Mouse (Mus musculus) kidney, adult 11 months (tissue): ENCODE measurements around the gene Sult5a1.
"Not testable (repeated sequence)": the region's sequence is repeated elsewhere in the genome, so short reads cannot be mapped to it uniquely, and the experiment has no call there.

Source experiments
- DNase-seq: peaks from one replicate; pipeline ENCODE4 v3.0.0; 2022

The Sult5a1 gene

DNA sequence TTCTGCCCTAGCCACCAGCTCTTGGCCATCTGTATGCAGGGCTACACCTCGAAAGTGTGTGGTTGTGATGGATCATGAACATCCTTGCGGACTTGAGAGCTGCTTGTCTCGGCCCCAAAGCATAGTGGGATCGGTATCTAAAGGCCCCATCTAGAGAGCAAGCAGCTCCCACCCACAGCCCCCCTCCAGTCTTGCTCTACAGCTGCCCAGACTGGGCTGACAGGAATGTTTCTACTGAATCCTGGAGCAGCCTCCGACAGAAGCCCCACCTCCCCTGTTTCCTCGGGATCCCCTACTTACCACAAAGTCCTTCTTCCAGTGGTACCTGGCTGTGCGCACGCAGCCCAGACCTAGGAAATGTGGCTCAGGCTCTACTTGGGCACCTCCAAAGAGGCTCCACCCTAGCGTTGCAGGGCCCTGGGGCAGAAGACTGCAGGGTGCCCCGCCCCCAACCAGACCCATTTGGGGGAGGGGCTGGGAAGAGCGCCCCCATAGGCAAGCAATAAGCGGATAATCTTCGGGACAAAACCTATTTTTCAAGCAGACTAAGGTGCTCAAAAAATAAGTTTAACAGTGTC lies at the start of gene Sult5a1:
Gene Sult5a1, minus strand, starts transcription at position 428 of the 578 bp plus-strand sequence.
- no peak for DNase-seq

DNA sequence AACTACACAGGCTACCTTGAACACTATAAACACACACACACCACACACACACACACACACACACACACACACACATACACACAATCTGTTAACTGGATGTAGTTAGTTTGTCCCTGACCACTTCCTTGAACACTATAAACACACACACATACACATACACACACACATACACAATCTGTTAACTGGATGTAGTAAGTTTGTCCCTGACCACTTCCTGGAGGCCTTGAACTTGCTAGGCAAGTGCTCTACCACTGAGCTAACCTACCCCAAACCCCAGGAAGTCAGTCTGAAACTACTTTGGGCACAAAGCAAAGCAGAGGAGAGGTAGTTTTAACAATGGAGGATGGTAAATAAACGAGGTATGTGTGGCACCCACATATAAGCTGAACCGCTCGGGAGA lies 45.5 kb upstream of the Sult5a1 start:
- DNase-seq, result no peak

DNA sequence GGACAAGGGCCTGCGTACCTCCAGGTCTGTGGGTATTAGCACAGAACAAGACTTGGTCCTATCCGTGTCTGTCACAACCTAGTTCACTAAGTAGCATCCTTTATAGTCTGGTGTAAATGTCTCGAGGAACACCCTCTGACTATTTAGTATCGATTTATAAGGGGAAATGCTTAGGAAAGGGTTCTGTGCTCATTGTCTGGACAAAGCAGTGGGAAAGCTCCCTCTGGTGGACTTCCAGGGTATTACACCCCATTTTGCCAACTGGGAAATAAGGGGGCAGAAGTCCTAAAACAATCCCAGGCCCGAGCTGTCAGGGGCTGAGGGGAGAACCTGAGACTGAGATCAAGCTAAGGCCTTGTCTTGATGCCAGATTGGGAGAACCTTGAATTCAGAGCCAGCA lies 44.2 kb upstream of the Sult5a1 start:
- peak; percentile 39 for DNase-seq

DNA sequence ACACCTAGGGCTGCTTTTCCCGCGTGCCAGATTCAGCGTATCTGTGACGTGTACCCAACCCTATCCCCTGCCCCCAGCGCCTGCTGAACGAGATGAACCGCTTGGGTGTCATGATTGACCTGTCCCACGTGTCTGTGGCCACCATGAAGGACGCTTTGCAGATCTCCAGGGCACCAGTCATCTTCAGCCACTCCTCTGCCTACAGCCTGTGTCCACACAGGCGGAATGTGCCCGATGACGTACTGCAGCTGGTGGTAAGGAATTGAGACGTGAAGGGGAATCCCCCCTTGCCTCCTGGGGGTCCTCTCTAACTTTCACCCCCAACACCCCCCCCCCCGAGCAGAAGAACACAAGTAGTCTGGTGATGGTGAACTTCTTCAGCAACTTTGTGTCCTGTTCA lies 41.7 kb upstream of the Sult5a1 start:
- no peak for DNase-seq

DNA sequence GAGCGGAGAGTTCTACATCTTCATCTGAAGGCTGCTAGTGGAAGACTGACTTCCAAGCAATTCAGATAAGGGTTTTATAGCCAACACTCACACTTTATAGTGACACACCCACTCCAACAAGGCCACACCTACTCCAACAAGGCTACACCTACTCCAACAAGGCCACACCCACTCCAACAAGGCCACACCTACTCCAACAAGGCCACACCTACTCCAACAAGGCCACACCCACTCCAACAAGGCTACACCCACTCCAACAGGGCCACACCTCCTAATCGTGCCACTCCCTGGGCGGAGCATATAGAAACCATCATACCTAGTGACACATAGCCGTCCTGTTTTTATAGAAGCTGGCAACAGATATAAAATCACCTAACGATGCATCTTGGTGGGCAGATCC lies 38.9 kb upstream of the Sult5a1 start:
- DNase-seq, result not testable (repeated sequence)

DNA sequence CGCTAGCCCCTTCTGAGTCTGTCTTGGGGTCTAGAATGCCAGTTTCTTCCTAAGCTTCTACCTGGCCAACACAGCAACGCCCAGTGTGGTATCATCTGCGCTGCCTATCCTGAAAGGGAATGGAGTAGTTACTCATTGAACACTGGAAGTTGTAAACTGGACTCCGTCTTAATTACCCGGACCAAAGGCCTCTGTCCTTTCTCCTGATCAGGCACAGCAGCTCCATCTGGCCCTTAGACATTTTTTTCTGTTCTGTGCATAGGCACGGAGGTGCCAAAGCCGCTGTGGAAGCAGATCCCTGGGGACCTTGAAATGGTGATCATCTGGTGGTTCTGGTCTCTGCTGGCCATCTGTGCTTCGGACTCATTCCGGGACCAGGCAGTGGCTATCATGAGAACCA lies 35.7 kb upstream of the Sult5a1 start:
- peak; percentile 61 for DNase-seq

DNA sequence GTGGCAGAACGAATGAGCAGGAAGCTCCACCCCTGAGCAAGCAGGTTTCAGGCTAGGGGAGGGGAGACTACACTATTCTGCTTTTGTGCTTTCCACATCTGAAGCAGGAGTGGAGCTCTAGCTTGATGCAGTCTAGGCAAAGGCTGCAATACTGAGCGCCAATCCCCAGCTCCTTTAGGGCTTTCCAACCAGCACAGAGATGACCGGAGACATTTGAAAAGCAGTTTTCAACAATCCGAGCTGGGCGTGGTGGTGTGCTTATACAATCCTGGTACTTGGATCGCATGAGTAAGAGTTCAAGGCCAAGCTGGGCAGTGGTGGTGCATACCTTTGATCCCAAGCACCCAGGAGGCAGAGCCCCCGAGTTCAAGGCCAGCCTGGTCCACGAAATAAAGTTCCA lies 33.8 kb upstream of the Sult5a1 start:
- DNase-seq, result no peak

DNA sequence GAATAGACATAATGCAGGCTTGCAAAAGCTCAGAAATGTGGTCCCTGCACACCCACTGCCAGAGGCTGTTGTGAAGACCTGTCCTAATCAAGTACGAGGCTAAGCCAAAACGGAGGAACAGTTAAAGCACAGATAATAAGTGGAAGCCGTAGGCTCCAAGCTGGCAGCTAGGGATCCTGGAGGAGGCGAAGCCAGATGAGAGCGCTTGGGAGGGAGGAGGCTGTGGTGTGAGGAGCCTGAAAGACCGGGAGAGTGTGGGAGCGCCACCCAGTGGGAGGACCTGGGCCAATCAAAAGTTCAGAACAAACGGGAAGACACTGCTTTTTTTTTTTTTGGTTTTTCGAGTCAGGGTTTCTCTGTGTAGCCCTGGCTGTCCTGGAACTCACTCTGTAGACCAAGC lies 32.6 kb upstream of the Sult5a1 start:
- peak; percentile 73 for DNase-seq

DNA sequence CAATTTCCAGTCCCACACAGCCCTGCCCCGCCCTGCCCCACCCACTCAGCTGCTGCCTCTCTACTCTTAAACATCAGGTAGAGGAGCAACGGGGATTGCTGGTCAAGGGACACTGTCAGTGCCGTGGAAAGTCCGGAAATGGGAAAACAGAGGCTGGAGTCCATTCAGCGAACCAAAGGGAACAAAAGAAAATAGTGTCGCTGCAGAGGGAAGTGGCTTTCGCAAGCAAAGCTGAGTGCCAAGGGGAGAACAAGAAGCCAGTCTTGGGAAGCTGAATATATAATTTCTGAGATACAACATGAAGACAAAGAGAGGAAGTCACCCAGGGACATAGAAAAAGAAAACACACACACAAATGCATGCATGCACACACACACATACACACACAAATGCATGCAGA lies 30.7 kb upstream of the Sult5a1 start:
- DNase-seq, result no peak

DNA sequence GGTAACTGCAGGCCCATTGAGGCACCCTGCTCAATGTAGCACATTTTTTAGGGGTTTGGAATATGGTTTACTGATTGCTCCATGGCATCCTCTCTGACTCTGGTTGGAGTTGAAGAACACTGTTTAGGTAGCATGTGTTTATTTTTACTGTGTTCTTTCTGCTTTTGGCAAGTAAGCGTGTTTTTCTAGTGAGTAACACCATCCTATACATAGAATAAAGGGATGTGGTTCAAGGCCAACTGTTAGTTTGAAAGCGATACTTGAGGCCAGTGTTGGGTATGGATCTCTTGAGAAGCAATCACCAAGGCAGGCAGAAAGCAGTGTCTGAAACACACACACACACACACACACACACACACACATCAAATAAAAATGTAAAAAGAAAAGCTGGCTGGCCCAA lies 29.9 kb upstream of the Sult5a1 start:
- no peak for DNase-seq

DNA sequence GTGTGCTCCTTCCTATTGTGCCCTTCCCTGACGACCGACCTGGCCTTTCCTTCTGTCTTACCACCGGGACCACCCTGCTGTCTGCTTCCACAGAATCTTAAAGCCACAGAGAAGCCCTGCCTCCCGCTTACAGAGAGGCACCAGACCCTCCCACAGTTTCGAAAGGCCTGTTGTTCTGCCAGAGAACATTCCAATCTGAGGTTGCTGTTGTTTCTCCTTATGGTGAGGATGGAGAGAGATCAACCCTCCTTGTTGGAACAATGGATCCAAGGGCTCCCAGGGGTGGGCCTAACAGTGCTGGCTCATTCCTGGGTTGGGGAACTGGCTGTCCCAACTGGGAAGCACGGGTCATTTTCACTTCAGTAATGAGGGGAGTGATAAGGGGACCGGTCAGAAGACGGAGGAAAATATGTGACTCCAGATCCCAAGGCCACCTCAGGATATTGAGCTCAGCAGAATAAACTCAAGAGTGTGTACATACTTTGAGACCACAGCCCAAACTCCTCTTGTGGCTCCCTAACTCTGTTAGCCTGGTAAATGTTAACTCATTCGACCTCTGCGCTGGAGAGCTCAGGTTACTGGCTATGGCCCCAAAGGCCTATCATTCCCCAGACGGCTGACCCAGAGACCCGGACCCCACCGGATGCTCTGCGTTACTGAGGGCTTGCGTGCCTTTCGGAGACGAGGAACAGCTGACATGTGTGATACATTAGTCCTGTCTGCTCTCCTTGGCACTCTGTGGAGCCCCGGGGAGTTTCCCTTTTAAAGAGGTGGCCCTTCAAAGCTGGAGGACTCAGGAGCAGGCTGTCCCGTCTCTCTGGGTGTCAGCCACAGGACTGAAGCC lies 27.7 kb upstream of the Sult5a1 start, which contains the start of gene Dpep1:
Gene Dpep1, plus strand, starts transcription at position 677 of the 844 bp plus-strand sequence.
- peak; percentile 76 for DNase-seq

DNA sequence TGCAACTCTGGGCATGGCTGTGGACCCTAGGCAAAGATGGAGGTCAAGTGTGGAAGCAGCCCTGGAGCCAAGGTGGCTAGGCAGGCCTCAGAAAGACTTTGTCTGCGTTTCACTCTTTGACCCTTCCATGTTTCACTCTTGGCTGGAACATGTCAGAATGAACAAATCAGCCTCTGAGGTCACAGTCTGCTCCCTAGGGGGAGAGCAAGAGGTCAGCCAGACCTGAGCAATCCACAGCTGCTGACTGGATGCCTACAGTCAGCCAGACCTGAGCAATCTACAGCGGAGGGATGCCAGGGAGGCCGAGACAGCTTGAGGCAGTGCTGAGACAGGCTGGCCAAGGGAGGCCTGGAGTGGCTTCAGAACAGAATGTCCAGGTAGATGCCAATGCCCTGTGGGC lies 23.3 kb upstream of the Sult5a1 start:
- DNase-seq, result peak; percentile 84

DNA sequence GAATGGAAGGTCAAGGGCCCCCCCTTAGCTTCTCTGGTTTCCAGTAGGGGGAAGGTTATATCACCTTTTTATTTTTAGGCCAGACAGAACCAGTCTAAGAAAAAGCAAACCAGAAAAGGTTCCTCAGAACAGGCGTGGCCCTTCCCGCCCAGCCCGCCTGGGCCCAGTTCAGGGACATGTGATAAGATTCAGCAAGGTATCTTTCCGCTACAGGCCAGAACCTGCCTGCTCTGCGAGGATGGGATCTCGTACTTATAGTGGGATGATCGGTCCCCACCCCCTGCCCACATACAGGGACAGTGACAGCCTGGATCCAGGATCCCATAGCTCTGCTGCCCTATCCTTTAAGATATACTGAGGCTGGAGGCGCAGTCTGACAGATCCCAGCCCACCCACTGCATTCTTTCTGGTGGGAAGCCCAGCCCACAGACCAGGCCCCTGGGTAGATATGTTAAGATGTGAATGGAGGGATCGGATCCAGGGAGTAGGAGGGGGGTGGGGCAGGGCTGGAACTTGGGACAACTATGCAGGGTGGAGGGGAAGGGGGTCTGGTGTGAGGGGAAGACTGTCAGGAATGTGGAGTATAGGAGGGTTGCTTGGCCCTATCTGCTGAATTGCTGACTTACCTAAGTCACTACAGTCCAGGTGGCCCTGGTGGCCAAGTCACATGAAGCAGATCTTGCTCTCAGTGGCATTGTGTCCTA lies 1.9 kb downstream of the Sult5a1 start:
- DNase-seq, result no peak

DNA sequence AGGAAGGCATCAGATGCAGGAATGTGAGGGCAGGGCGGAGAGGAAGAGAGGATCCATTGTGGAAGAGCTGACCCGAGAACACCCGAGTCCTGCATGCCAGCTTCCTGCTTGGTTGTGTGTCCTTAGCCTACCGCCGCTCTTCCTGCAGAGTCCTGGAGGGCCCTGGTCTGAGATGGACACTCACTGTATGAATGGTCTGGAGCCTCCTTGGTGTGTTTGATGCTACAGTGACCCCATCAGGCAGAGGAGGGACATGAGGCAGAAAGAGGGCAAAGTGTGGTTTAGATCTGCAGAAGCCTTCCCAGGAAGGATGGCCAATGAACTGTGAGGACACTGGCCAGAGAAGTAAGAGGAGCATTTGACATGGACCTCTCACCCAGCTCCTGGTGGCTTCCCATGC lies 2.9 kb downstream of the Sult5a1 start:
- no peak for DNase-seq

DNA sequence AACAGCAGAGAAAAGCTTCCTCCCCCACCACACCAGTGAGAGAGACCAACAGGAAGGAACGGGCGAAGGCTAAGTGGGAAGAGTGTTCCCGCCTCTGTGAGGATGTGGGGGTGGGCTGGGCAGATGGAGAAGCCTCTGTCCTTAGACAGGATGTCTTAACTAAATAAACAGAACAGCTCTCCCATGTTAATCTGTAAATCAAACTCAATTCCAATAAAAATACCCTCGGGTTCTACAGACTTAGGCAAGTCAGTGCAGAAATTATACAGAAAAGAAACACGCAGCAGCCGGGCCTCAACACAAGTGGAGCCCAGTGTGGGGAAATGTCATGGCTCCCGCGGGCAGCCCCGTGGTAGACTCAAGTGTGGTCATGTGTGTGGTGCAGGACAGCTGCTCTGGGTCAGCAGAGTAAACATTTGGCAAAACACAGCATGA lies 7.4 kb downstream of the Sult5a1 start:
- DNase-seq, result no peak

DNA sequence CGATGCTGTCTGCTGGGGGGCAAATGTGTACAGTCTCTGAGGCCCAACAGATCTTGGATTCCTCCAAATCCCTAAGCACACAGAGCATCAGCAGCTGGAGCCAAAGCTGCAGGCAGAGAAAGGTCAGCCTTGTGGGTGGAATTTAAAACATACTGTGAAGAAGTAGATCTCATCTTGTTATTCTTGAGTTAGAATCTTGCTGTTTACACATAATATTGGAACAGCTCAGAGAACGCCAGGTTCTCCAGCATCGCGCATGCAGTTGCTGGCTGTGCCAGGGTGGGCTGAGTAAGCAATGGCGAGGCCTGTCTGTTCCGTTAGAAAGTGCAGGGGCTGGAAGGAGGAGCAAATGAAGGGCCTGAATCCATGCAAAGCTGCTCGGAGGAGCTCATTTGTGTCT lies 11.7 kb downstream of the Sult5a1 start:
- no peak for DNase-seq

DNA sequence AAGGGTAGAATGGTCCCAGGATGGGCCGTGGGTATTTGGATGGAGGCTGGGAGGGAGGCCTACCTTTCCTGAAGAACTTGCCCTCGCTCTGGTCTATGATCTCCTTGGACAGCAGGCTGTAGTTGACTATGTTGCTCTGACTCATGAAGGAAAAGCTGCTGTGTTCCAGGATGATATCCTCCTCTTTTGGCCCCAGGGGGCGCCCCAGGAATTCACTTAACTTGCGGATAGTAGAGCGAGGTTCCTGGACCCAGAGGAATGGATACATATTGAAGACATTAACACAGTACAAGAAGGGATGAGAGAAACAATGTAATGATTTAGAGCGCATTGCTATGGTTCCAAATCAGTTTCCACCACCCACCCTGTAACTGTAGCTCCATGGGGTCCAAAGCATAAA lies 12.8 kb downstream of the Sult5a1 start:
- DNase-seq, result peak; percentile 40

DNA sequence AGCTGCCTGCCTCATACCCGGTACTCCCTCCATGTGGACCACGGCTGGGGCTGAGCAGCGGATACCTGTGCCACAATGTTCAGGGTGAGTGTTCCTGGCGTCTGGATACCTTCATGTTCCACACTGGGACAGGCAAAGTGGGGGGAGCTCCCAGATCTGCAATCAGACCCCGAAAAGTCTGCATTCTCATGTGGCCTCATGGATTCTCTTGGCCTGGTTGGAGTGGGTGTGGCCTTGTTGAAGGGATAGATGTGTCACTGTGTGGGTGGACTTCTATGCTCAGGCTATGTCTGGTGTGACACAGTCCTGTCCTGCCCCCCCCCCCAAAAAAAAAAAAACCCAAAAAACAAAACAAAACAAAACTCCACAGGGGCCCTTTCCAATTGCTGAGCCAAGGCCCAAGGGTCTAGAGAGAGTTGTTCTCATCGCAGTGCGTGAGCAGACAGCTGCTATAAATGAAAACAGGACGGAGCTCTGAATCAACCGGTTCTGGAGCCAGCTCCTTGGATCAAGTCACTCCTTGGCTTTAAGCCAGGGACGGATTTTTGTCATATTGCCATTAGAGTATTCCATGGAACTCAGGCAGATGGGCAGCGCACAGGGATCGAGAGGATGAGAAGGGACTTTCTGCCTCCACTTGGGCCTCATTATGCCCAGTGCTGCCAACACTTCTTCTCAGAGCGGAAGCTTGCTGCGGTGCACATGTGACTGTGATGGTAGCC lies 16.2 kb downstream of the Sult5a1 start:
- peak; percentile 58 for DNase-seq

DNA sequence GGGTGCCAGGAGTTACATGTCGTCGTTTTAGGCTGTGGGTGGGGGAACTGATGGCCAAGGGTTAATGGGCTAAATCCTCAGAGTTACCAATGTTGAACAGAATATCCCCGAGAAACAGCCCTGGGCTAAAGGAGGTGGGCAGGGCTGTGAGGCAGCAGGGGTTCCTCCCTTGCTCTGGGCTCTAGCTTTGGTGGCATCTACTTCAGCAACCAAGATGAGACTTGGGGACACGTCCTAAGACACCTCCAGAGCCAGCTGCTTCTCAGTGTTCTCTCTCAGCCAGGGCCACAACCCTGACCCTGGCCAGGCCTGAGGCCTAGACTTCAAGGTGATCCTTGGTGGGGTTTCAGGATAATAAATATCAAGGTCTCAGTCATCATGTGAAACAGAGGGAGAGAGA lies 19.4 kb downstream of the Sult5a1 start:
- DNase-seq, result no peak

DNA sequence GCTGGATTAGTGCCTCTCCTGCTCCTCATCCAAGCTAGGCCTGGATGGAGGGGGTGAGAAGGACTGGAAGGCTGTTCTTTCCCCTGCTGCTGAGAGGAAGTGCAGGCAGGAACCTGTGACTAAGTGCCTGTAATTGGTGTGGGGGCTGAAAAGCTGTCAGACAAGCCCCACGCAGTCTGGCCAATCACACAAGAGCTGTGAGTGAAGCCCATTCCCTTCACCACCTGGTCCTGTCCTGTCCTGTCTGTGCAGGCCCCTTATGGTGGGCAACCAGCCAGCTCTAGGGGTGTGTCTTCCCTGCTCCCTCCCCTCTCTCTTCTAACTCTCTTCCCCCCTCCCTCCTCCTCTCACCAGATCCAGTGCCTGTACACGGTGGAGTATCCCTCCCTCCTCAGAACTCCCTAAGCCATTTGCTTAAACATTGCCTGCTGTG lies 20.5 kb downstream of the Sult5a1 start:
- DNase-seq, result peak; percentile 24

DNA sequence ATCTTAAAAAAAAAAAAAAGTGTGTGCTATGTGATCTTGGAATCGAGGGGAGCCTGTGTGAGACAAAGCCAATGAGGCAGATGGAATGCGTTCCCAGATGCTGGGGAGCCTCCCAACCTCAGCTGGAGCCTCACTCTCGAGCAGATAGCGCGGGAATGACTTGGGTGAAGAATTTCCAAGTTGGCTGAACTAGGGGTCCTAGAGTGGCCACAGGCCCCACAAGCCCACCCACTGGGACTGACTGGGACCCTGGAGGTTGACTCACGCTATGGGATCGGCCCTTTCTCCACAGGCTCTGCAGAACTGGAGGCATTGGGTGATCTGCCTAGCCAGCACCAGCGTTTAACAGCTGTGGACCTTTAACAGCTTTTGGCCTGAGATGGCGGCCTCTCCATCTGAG lies 21.8 kb downstream of the Sult5a1 start:
- no peak for DNase-seq

DNA sequence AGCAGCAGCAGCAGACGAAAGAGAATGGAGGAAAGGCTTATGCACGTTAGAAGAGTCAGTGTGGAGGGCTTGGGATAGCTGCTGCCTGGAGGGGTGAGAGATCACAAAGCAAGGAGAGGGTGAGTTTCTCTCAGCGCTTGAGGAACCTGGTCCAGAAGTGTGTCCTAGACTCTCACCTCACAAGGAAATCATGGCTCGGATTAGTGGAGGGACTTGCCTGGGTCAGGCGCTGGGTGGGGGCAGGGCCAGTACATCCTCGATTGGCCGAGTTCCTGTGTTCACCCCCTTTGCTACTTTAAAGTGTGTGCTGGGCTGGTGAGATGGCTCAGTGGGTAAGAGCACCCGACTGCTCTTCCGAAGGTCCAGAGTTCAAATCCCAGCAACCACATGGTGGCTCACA lies 22.3 kb downstream of the Sult5a1 start:
- no peak for DNase-seq

DNA sequence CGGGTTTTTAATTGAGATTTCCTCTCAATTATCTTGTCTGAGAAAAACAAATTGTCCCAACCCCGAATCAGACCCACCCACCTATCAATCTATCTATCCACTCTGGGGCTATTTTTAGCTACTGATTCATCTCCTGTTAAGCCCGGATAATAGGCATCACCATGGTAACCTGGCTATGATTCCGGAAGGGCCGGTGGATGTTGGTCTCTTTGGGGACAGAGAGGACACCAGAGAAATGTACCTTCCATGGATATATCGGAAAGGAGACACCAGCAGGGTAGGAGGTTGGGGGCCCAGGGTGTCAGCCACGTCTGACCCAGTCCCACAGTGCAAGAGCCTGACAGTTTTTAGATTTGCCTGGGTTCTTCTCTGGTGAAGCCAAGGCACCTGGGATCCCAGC lies 22.7 kb downstream of the Sult5a1 start:
- no peak for DNase-seq
